Mouse (Mus musculus): ENCODE data around the gene Ercc1. TPM values are rescaled to one million over a fixed set of nuclear protein-coding genes. Genes with fewer than 3 reads are reported as not detected.
A peak's percentile ranks its signal among the peaks of the same experiment; 100 is the strongest.

Gene Ercc1
- total RNA-seq, 2 experiments from 2014 or later, result 24.5 to 29.0 TPM

- intact Hi-C loops (cut with DNase I), result no loop called here
- peak; percentile 94 for DNase-seq
Measured at GRCm38 (mm10) chr7:19308454-19309277, 35.9 kb upstream of the Ercc1 start.

DNA sequence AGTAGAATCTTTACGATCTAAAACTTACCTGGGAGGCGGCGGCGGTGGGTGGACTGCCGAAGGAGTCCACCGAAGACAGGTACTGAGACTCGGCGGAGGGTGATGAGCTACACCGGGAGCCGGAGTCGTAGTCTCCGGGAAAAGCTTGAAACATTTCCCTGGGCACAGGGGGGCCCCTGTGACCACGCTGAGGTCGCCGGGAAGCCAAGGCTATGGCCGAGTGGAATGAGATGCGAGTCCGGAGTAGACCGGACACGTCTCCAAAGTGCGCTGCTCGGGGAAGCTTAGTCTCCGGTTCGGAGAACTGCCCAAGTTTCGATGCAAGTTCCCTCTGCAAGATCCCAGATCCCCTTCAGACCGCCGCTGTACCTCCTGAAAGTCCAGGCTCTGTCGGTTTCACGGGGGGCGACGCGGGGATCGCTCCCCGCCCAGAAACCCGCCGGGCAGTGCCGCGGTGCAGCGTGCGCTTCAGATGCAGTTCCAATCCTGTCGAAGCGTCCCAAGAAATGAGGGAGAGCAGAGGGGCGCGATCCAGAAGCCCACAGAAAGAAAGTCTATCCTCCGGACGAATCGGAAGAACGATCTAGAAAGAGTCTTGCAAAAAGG is 35.2 kb upstream of the Ercc1 start:
- intact Hi-C loops (cut with DNase I), result no loop called here
- DNase-seq, result no peak

DNA sequence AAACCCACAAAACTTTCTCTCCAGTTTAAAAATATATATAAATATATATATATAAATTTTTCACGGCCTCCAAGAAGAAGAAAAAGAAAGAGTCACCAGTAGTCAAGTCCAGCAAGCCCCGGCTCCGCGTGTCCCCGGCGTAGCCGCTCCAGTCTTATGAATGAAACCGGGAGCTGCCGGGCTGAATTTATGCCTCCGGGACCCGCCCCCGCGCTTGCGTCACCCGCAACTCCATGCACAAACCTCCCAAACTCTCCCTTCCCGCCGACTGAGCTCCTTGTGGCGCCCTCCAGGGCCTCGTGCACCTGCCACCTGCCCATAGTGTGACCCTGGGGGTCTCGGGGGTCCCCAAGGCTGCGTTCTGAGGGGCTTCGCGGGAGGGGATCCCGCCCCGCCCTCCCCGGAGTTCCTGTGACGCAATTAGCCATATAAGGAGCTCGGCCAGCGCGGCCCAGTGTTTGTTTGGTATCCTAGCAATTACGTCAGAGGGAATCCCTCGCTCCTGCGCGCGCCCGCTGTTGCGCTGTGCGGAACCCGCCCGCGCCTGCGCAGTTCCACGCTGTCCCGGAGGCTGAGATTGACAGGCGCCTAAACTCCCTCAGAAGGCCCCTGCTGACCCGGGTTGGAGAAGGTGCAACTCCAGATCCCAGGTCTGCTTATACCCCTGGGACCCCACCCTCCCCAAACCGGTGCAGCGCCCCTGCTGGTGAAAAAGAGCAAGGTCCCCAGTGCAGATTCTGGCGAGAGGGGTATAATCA is 34.5 kb upstream of the Ercc1 start, which contains the start of gene Fosb:
Gene Fosb, minus strand, starts transcription at position 168 of the 758 bp plus-strand sequence.
- peak; percentile 93 to 96 for DNase-seq
- intact Hi-C loops (cut with DNase I), result no loop called here

- intact Hi-C loops (cut with DNase I), result no loop called here
- DNase-seq, result no peak
Measured at GRCm38 (mm10) chr7:19311991-19312390, 32.6 kb upstream of the Ercc1 start.

GRCm38 (mm10) chr7:19314033-19314432 is 30.5 kb upstream of the Ercc1 start:
- DNase-seq, result no peak
- intact Hi-C loops (cut with DNase I), result no loop called here

GRCm38 (mm10) chr7:19316451-19317161 is 28.0 kb upstream of the Ercc1 start:
- no peak for DNase-seq
- intact Hi-C loops (cut with DNase I), result no loop called here

DNA sequence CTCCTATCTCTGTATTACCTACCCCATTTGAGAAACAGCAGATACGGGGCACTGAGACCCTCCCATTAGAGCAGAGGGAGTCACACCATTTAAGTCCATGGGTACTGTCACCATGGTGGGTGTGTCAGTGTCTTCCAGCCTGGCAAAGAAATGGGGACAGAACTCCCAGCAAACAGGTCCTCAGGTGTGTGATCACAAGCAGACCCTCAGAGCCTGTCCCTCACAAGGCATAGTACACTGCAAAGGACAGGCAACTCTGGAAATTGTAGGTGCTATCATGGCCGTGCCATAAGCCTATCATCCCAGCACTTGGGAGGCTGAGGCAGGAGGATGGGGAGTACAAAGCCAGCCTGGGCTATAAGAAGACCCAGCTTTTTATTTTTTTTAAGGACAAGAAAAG is 26.4 kb upstream of the Ercc1 start:
- intact Hi-C loops (cut with DNase I), result no loop called here

GRCm38 (mm10) chr7:19318676-19319075 is 25.9 kb upstream of the Ercc1 start:
- intact Hi-C loops (cut with DNase I), result no loop called here
- no peak for DNase-seq

More for the DNA sequence above, 26.4 kb upstream of the Ercc1 start:
- no peak for DNase-seq

DNA sequence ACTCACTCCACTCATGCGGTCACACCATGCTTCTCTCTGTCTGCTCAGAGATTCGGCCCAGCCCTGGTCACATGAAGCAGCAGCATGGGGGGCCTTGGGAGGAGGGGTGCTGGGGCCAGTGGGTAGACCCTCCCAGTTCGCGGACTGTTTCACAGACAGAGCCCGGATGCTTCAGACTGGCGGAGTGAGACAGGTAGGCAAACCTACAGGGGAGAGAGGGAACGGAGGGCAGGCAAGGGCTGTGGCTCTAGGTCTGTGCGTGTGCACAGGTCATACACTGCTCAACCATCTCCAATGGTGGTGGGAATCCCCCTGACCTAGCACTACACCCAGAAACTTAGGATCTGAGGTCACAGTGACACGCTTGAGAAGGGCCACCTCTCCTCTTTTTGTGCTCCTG is 25.1 kb upstream of the Ercc1 start:
- intact Hi-C loops (cut with DNase I), result no loop called here
- no peak for DNase-seq

GRCm38 (mm10) chr7:19319906-19320305 is 24.7 kb upstream of the Ercc1 start:
- DNase-seq, result peak; percentile 90 to 96
- intact Hi-C loops (cut with DNase I), result no loop called here

DNA sequence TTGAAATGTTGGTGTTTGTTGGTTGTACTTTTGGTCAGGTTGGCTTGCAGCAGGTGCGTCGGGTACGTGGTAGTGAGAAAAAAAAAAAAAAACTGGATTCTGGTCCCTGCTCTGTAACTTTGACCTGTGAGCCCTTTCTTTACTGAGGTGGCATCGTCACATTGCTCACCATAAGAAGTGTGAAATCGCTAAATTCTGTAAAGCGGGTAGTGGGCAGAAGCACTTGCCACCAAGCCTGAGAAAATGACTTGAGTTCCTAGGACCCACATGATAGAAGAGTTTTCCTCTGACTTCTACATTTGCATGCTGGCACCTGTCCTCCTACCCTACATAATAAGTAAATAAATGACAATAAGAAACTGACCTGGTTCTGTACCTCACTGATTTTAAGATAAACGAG is 23.9 kb upstream of the Ercc1 start:
- intact Hi-C loops (cut with DNase I), result no loop called here
- DNase-seq, result no peak

DNA sequence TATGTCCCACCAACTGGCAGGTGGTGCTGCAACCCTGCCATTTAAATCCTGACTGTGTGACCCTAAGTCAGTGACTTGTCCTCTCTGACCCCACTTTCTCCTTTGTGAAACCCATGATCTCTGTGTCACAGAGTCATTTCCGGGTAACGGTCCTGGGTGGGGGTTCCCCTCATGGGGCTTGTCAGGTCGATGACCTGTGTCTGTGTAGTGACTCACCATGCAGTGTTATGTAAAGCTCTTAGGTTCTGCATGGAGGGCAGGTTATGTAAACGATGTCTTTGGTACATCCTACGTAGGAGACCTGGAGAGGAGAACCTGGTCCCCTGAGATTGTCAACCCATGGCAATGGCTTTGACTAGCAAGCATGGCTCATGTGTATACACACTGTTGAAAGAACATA is 23.1 kb upstream of the Ercc1 start:
- intact Hi-C loops (cut with DNase I), result no loop called here
- DNase-seq, result no peak

DNA sequence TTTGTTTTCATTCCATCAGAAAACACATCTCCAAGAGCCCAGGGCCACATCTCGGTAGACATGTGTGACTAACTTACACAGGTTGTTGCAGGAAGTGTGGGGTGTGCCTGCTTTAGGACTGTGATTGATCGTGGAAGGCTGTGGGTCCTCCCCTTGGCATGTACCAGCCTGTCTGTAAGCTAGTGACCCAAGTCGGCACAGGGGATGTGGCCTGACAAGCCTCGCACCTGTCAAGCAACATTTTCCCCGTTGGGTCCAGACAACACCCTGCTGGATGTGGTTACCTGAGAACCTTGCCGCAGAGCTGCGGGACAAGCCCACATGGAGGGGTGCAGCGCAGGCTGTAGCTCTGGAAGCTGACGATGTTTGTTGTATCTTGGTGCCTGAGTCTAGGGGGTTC is 22.1 kb upstream of the Ercc1 start:
- intact Hi-C loops (cut with DNase I), result no loop called here
- DNase-seq, result no peak

DNA sequence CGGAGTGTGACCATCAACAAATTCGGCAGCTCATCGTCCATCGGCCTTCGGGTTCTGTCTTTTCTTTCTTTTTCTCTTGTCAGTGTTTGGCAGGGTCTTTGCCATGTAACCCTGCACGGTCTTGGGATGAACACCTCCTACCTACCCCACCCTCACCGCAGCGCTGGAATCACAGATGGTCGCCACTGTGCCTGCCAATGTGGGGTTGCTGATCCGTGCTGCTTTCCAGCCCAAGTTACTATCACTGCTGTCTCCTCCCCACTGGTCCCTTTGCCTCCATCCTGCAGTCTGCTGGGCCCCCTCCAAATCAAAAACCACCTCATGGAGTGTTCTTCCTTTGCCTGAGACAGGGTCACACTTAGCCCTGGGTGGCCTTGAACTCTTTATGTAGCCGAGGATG is 20.4 kb upstream of the Ercc1 start:
- DNase-seq, result no peak
- intact Hi-C loops (cut with DNase I), result no loop called here

DNA sequence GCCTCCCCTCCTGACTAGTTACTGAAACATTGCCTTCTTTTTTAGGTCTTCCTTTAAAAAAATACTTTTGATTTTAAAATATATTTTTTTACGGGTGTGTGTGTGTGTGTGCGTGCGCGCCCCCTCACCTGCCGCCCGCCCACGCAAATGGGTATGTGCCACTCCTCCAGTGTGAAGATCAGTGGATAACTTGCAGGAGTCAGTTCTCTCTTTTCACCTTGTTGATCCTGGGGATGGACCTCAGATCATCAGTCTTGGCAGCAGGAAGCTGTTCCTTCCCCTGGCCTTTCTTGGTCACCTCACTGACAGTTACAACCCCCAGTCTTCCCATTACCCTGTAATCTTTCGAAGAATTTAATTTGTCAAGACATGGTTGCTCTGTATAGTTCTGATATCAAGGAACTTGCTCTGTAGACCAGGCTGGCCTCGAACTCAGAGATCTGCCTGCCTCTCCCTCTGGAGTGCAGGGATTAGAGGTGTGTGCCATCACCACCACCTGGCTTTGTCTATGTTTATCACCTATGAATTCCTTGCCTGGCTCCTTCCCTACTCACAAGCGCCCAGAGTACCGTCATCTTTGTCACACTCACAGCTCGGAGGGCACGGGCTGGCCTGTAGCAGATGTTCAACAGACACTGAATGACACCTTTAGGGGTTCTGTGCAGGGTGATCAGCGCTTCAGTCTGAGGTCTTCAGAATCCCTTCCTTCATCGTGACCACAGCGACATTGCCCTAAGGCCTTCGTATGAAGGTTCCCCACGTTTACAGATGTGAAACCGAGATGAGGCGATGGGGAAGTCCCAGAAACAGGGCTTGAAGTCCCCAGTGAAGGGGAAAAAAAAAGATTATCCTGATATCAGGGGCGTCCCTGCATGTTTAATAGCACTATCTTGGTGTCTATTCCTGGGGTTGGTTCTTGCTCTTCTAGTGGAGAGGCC is 19.0 kb upstream of the Ercc1 start:
- DNase-seq, result no peak
- intact Hi-C loops (cut with DNase I), result no loop called here

DNA sequence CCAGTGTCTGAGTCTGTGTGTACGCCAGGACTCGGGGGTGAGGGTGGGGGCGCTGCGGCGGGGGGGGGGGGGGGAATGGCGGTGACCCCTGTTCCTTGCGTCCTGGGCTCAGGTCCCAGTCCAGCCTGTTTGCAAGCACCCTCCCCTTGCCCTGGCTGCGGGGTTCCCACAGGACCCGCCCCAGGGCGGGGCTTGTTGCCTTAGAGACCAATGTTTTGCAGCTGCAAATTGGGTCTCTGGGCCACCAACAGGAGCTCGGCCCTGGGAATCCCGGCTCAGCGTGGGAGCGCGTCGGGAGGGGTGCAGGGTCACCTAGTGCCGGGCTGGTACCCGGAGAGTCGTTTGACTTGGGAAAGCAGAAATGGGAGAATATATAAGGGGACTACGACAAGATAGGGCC is 18.2 kb upstream of the Ercc1 start:
- intact Hi-C loops (cut with DNase I), result no loop called here
- DNase-seq, result peak; percentile 85 to 87

DNA sequence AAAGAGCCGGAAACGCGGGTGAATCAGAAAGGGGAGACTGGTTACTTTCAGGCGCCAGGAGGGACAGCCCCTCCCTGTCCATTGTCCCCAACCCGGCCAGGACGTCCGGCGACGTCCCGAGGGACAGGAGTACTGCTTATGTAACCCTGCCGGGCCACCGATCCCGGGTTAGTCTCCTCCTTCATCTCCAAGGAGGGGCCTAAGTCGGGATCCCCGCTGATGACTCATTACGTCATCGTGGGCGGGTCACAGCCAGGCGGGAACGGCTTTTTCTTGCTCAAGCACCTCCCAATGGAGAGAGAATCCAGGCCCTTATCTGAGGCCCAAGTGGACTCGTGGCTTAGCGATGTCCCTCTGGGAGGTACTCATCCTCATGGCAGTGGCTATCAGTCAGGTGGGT is 17.4 kb upstream of the Ercc1 start:
- peak; percentile 82 to 90 for DNase-seq
- intact Hi-C loops (cut with DNase I), result no loop called here

DNA sequence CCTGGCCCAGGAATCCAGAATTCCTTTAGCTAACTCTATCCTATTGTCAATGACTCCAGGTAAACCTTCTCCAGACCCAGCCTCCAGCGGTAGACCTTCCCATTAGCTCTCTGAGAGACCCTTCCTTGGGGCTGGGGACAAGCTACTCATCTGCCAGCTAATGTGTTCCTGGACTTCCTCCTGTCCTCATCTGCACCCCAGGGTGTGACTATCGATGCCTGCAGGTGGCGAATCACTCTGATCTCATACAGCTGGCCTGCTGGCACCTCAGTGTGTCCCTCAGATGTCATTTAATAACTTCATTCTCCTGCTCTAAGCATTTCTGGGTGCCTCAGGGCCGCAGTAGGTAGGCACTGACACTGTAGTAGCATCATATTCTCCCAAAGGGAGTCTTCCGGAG is 16.8 kb upstream of the Ercc1 start:
- intact Hi-C loops (cut with DNase I), result no loop called here
- DNase-seq, result peak in 1 of 2 experiments; percentile 3

- intact Hi-C loops (cut with DNase I), result no loop called here
- no peak for DNase-seq
Measured at GRCm38 (mm10) chr7:19328425-19328824, 16.2 kb upstream of the Ercc1 start.

GRCm38 (mm10) chr7:19331910-19332309 is 12.7 kb upstream of the Ercc1 start:
- intact Hi-C loops (cut with DNase I), result no loop called here
- no peak for DNase-seq
